Mouse (Mus musculus): ENCODE measurements at regions not wholly inside any gene's neighbourhood (a gene's known extent, or its start where the extent isn't known, plus 50 kb on each side); places are given as distances from the start of the nearest gene placed in this dataset.

GRCm38 (mm10) chr13:58495390-58496073 is 92.4 kb upstream of the Hnrnpk start:
- ATAC-seq (ENCODE audit: poor library complexity, severe bottlenecking): no peak

GRCm38 (mm10) chr13:58494726-58495125 is 91.6 kb upstream of the Hnrnpk start:
- ATAC-seq (ENCODE audit: poor library complexity, severe bottlenecking): no peak

- no peak for ATAC-seq (ENCODE audit: poor library complexity, severe bottlenecking)
These were observed 87.7 kb upstream of the Hnrnpk start for GRCm38 (mm10) chr13:58490829-58491228.

- no peak for ATAC-seq (ENCODE audit: poor library complexity, severe bottlenecking)
These were observed 81.9 kb upstream of the Hnrnpk start for GRCm38 (mm10) chr13:58485011-58485410.

- no peak for ATAC-seq (ENCODE audit: poor library complexity, severe bottlenecking)
These were observed 79.6 kb upstream of the Hnrnpk start for GRCm38 (mm10) chr13:58482701-58483100.

- no peak for ATAC-seq (ENCODE audit: poor library complexity, severe bottlenecking)
These were observed 77.9 kb upstream of the Hnrnpk start for GRCm38 (mm10) chr13:58480928-58481598.

- no peak for ATAC-seq (ENCODE audit: poor library complexity, severe bottlenecking)
These were observed 77.3 kb upstream of the Hnrnpk start for GRCm38 (mm10) chr13:58480388-58480927.

- ATAC-seq (ENCODE audit: poor library complexity, severe bottlenecking): no peak
These were observed 75.3 kb upstream of the Hnrnpk start for GRCm38 (mm10) chr13:58478438-58478837.

GRCm38 (mm10) chr13:58477253-58477652 is 74.1 kb upstream of the Hnrnpk start:
- ATAC-seq (ENCODE audit: poor library complexity, severe bottlenecking): no peak

- no peak for ATAC-seq (ENCODE audit: poor library complexity, severe bottlenecking)
These were observed 73.1 kb upstream of the Hnrnpk start for GRCm38 (mm10) chr13:58476033-58476830.

GRCm38 (mm10) chr13:58475495-58475894 is 72.4 kb upstream of the Hnrnpk start:
- ATAC-seq (ENCODE audit: poor library complexity, severe bottlenecking): no peak

GRCm38 (mm10) chr13:58472455-58472854 is 69.3 kb upstream of the Hnrnpk start:
- no peak for ATAC-seq (ENCODE audit: poor library complexity, severe bottlenecking)

- ATAC-seq (ENCODE audit: poor library complexity, severe bottlenecking): peak; percentile 80
These were observed 68.6 kb upstream of the Hnrnpk start for GRCm38 (mm10) chr13:58471704-58472103.

- no peak for ATAC-seq (ENCODE audit: poor library complexity, severe bottlenecking)
These were observed 66.6 kb upstream of the Hnrnpk start for GRCm38 (mm10) chr13:58469731-58470130.

- ATAC-seq (ENCODE audit: poor library complexity, severe bottlenecking): no peak
These were observed 64.0 kb upstream of the Hnrnpk start for GRCm38 (mm10) chr13:58467097-58467642.

GRCm38 (mm10) chr13:58465206-58466104 is 62.3 kb upstream of the Hnrnpk start:
- ATAC-seq (ENCODE audit: poor library complexity, severe bottlenecking): no peak
